Mouse (Mus musculus) CD4-positive, CD25-positive, alpha-beta regulatory T cell, adult 2 months (primary cell): Measurements from ENCODE around the gene Micu1.
A peak's percentile ranks its signal among the peaks of the same experiment; 100 is the strongest.
"Not testable (repeated sequence)": the region's sequence is repeated elsewhere in the genome, so short reads cannot be mapped to it uniquely, and the experiment has no call there.

ENCODE experiments used
- DNase-seq: peaks from one replicate; pipeline ENCODE4 v3.0.0-alpha.2; 2012; ENCODE audit warnings: low read depth, low spot score

Gene Micu1

GRCm38 (mm10) chr10:59848079-59848877, 146.0 kb downstream of the Micu1 start:
- no peak for DNase-seq

GRCm38 (mm10) chr10:59848953-59849352, 146.7 kb downstream of the Micu1 start:
- no peak for DNase-seq

GRCm38 (mm10) chr10:59849371-59849770, 147.1 kb downstream of the Micu1 start:
- no peak for DNase-seq

GRCm38 (mm10) chr10:59857157-59857556, 154.9 kb downstream of the Micu1 start:
- DNase-seq = no peak

GRCm38 (mm10) chr10:59860684-59861083, 158.4 kb downstream of the Micu1 start:
- DNase-seq = no peak

GRCm38 (mm10) chr10:59861201-59861600, 158.9 kb downstream of the Micu1 start:
- no peak for DNase-seq

GRCm38 (mm10) chr10:59862816-59863440, 160.7 kb downstream of the Micu1 start:
- no peak for DNase-seq

- no peak for DNase-seq
Observed at GRCm38 (mm10) chr10:59863620-59864019, 161.3 kb downstream of the Micu1 start.

GRCm38 (mm10) chr10:59864232-59864875, 162.1 kb downstream of the Micu1 start:
- peak; percentile 70 for DNase-seq

GRCm38 (mm10) chr10:59864884-59865726, 162.8 kb downstream of the Micu1 start:
- peak; percentile 94 for DNase-seq

- no peak for DNase-seq
Observed at GRCm38 (mm10) chr10:59868266-59868665, 166.0 kb downstream of the Micu1 start.

GRCm38 (mm10) chr10:59870038-59870437, 167.8 kb downstream of the Micu1 start:
- no peak for DNase-seq

GRCm38 (mm10) chr10:59872651-59873050, 170.4 kb downstream of the Micu1 start:
- DNase-seq = not testable (repeated sequence)

- DNase-seq = no peak
Observed at GRCm38 (mm10) chr10:59873206-59873605, 170.9 kb downstream of the Micu1 start.

- no peak for DNase-seq
Observed at GRCm38 (mm10) chr10:59873613-59874012, 171.3 kb downstream of the Micu1 start.

- DNase-seq = no peak
Observed at GRCm38 (mm10) chr10:59875396-59875795, 173.1 kb downstream of the Micu1 start.

GRCm38 (mm10) chr10:59876698-59877097, 174.4 kb downstream of the Micu1 start:
- not testable (repeated sequence) for DNase-seq

- no peak for DNase-seq
Observed at GRCm38 (mm10) chr10:59877421-59878117, 175.3 kb downstream of the Micu1 start.

- DNase-seq = no peak
Observed at GRCm38 (mm10) chr10:59878823-59879222, 176.5 kb downstream of the Micu1 start.

GRCm38 (mm10) chr10:59879255-59880028, 177.2 kb downstream of the Micu1 start, which contains the start of gene Dnajb12:
TSS of gene Dnajb12 (plus strand) at chr10:59879556.
- DNase-seq = peak; percentile 95
